Mouse (Mus musculus): ENCODE results near the gene Ccdc124. TPM values are rescaled to one million over a fixed set of nuclear protein-coding genes. Genes with fewer than 3 reads are reported as not detected.

The Ccdc124 gene
- polyA plus RNA-seq, 1 experiment from 2014 or later, result 173 TPM

DNA sequence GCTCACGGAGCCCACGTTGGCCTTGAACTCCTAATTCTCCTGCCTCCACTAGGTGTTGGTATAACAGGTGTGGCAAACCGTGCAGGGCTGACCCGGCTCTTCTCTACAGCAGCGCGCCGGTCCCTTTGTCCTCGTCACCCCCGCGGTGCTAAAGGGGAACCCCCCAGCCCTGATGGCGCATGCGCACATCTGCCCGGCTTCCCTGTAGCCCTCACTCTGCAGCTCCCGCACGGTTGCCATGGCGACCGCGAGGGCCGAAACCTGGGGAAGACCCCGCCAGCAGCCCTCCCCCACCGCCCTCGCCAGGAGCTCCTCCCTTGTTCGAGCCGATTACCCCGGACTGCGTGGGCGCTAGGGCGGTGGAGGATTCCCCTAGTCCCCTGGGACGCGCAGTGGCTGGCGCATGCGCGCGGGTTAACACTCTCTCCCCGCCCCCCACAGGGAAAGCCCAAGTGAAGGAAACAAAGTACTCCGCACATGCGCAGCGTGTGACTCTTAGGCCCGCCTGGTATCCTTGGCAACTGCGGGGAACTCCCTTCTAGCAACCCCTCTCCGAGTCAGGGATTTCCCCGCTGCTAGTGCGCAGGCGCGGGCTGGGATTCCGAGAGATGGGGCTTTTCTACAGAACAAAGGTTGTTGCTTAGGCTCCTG is 8.3 kb downstream of the Ccdc124 start:
- peak overlapping the region; percentile 95 for H3K27ac ChIP-seq
- no peaks in the 10 kb centered on the region for H3K27me3 ChIP-seq (replicated peaks)
- peak; percentile 84 for ATAC-seq (replicated peaks)
- H3K9me3 ChIP-seq, result no peaks in the 10 kb centered on the region
- H3K4me3 ChIP-seq, result peak overlapping the region; percentile 56
- H3K9ac ChIP-seq, result peak overlapping the region; percentile 65
- no peaks in the 10 kb centered on the region for H3K36me3 ChIP-seq (replicated peaks)
- H3K4me2 ChIP-seq, result peak overlapping the region; percentile 95
- under 1% methylated on average over 46 of the region's 46 CpGs for WGBS
- H3K4me1 ChIP-seq, result peaks cover 75% of the 10 kb centered on the region

DNA sequence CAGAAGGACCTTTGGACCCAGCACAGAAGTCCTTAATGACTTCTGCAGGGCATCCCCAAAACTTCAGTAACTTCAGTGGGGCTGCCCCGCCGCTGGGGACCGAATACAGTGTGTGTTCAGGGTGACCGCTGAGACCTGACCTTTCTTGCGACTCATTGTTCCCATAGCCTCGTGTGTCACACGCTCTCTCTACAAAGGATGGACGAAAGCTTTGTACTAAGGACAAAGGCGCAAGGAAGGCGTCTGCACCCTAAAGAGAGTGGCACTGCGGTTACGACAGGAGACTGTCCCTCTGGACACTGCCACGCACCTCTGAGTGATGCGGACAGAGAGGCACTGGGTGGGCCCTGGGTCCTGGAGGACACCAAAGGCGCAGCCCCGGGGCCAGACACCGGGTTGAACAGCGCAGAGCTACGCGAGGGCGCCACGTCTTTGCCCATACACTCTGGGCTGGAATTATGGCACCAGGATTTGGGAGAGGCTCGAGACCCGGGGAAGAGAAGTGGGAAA is 9.0 kb downstream of the Ccdc124 start:
- H3K4me1 ChIP-seq, result peaks cover 73% of the 10 kb centered on the region
- H3K4me3 ChIP-seq, result peak overlapping the region; percentile 56
- peak overlapping the region; percentile 95 for H3K27ac ChIP-seq
- no peaks in the 10 kb centered on the region for H3K36me3 ChIP-seq (replicated peaks)
- peak overlapping the region; percentile 65 for H3K9ac ChIP-seq
- no peaks in the 10 kb centered on the region for H3K9me3 ChIP-seq
- WGBS, result under 1% methylated on average over 24 of the region's 24 CpGs
- H3K4me2 ChIP-seq, result peak overlapping the region; percentile 95
- peak; percentile 32 for ATAC-seq (replicated peaks)
- H3K27me3 ChIP-seq (replicated peaks), result no peaks in the 10 kb centered on the region

DNA sequence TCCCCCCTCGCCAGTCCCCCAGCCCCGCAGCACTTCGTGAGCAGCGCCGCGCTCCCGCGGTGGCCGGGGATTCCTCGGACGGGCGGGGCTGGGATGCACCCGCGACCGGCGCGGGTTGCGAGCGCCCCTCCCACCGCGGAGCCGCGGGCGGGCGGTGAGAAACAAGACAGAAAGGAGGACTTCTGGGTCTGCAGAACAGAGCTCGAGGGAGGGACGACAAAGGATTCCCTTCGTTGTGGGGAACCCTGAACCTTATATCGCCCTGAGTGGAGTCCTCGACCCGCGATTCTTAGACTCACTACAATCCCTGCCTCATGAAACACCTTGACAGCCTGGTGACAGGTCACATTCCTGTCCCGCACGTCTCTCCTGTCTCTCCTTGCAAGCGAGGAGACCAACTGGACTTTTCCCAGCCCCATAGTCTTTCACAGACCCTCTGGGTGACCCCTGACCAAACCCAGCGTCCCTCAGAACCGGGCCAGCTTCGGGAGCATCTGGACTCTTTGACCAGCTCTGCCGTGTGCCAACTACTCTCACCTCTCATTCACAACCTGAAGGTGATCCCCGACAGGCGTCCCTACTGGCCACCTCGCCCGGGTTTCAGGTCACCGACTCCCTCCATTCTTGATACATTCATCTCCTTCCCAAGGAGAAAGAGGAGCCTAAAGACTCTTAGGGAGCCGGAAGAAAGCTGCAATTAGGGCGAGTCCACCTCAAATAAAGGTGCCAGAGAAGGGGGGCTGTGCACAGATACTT is 9.6 kb downstream of the Ccdc124 start:
- Histone ChIP-seq H3K27me3 (replicated peaks) (no peaks in the 10 kb centered on the region), H3K4me1 (peaks cover 67% of the 10 kb centered on the region), H3K36me3 (replicated peaks) (no peaks in the 10 kb centered on the region), H3K9ac (peak overlapping the region; percentile 65), H3K9me3 (no peaks in the 10 kb centered on the region), H3K4me3 (peak overlapping the region; percentile 56), H3K4me2 (peak overlapping the region; percentile 95), H3K27ac (peak overlapping the region; percentile 95)
- WGBS, result 2% methylated on average over 46 of the region's 46 CpGs
- ATAC-seq (replicated peaks), result no peak

DNA sequence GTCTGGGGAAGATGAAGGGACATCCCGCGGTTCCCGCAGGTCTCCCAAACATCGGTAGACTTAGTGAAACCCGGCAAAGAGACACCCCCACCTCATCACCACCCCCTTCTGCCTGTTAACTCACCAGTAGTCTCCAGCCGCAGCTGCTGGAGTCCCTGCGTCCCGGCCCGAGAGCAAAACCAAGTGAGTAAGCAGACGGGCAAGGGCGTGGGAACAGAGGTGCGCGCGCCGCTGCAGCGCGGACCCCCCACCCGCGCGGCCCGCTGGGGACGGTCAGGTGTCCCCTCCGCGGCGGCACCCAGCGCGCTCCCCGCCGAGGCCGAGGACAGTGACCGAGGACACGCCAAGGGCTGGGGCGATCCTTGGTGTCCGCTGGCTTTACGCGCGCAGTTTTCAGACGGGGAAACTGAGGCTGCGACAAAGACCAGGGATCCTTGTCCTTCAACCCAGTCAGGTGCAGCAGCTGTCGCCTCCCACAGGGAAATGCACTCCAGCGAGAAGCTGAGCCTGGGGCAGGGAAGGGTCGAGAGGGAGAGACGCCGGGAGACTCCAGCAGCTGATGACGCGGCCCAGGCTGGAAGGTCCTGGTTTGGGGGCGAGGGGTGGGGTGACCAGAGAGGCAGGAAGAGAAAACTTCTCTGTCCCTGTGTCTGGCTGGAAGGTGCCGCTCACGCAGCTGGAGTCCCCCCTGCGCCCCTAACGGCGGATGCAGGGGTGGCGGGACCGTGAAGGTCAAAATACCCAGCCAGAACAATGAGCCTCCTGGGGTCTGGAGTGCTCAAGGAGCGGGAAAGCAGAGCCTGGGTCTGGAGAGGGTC is 10.7 kb downstream of the Ccdc124 start, which contains the start of gene Kcnn1:
TSS of gene Kcnn1 (minus strand) at position 435 of the 818 bp plus-strand sequence.
- H3K36me3 ChIP-seq (replicated peaks), result no peaks in the 10 kb centered on the region
- WGBS, result under 1% methylated on average over 55 of the region's 55 CpGs
- peak within 1 kb of the TSS; percentile 95 for H3K27ac ChIP-seq
- H3K27me3 ChIP-seq (replicated peaks), result no peaks in the 10 kb centered on the region
- H3K9me3 ChIP-seq, result no peaks in the 10 kb centered on the region
- H3K4me2 ChIP-seq, result peak within 1 kb of the TSS; percentile 95
- H3K4me1 ChIP-seq, result peaks cover 63% of the 10 kb centered on the region
- no peak for ATAC-seq (replicated peaks)
- peak within 1 kb of the TSS; percentile 65 for H3K9ac ChIP-seq
- H3K4me3 ChIP-seq, result peak within 1 kb of the TSS; percentile 56

DNA sequence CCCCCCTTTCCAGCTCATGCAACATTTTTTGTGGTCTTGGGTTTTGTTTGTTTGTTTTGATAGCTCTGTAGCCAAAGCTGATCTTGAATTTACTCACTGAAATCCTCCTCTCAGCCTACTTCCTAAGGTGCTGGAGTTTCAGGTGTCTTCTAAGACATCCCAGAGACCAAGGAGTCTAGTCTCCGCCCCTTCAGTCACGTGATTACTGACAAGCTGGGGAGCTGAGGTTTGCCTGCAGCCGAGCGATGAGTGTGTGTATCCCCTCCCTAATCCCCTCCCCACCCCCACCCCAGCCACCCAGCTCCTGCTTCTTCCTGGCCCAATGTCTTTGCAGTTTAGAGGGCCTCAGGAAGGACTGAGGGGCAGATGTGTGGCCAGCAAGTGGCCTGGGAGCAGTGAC is 16.2 kb downstream of the Ccdc124 start:
- Histone ChIP-seq H3K4me3 (peak overlapping the region; percentile 50; the same call in 1 of the 2 replicates), H3K4me2 (peak overlapping the region; percentile 87), H3K9me3 (no peaks in the 10 kb centered on the region), H3K9ac (no peak overlapping the region), H3K4me1 (peaks cover 44% of the 10 kb centered on the region), H3K27me3 (replicated peaks) (no peaks in the 10 kb centered on the region), H3K36me3 (replicated peaks) (no peaks in the 10 kb centered on the region), H3K27ac (peak overlapping the region; percentile 45; the same call in 1 of the 2 replicates)
- 13% methylated on average over 4 of the region's 4 CpGs for WGBS
- ATAC-seq (replicated peaks), result peak; percentile 19; the same call in 1 of the 2 replicates

DNA sequence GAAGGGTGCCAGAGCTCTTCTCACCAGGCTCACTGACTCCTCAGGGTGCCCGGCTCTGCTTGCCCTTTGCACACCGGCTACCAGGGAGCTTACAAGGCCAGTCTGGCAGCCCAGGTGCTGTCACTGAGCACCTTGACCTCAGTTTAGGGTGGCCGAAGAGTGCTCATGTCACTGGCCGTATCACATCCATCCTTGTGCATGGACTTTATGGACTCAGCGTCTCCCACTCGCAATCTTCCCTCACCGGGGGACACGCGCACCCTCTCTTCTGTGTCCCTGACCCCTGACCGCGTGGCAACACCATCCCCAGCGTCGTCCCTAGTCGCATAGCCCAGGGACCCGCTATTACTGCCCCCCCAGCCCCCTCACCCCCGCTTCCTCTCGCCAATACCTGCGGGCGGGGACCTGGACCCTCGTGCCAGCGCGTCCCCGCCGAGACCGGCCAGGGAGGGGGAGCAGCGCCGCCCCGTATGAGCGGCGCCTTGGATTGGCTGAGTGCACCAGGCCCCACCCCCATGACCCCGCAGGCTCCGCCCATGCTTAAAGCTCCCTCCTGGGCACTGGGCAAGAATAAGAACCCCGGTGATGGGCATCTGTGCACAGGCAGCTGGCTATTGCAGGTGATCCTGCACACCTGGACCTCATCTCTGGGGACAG is 17.1 kb downstream of the Ccdc124 start:
- peak; percentile 75 for ATAC-seq (replicated peaks)
- H3K27ac ChIP-seq, result no peak overlapping the region

DNA sequence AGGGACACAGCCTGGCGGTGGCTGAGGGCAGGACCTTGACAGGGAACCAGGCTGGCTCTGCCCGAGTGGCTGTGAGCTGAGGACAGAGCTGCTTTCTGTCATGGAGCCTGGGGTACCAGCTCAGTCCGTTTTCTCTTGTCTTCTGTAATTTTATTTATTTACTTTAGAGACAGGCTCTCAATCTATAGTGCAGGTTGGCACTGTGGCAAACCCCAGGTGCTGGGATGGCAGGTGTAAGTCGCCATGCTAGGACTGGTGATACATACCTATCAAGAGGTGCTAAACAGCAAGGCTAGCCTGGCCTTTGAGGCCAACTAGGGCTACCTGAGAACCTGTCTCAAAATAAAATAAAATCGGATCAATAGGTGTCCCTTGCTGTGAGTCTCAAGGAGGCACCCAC is 17.7 kb downstream of the Ccdc124 start:
- WGBS, result 68% methylated on average over 5 of the region's 5 CpGs
- H3K9me3 ChIP-seq, result no peaks in the 10 kb centered on the region
- H3K4me2 ChIP-seq, result peak overlapping the region; percentile 87
- no peak for ATAC-seq (replicated peaks)
- no peak overlapping the region for H3K4me3 ChIP-seq
- H3K9ac ChIP-seq, result no peak overlapping the region; the same call in 1 of the 2 replicates
- no peaks in the 10 kb centered on the region for H3K27me3 ChIP-seq (replicated peaks)
- H3K27ac ChIP-seq, result no peak overlapping the region
- H3K36me3 ChIP-seq (replicated peaks), result no peaks in the 10 kb centered on the region
- peaks cover 31% of the 10 kb centered on the region for H3K4me1 ChIP-seq

More for the DNA sequence above, 17.1 kb downstream of the Ccdc124 start:
- Histone ChIP-seq H3K4me1 (peaks cover 36% of the 10 kb centered on the region), H3K4me3 (peak overlapping the region; percentile 50), H3K27me3 (replicated peaks) (no peaks in the 10 kb centered on the region), H3K9me3 (no peaks in the 10 kb centered on the region), H3K9ac (peak overlapping the region; percentile 62), H3K36me3 (replicated peaks) (no peaks in the 10 kb centered on the region), H3K4me2 (peak overlapping the region; percentile 87)
- WGBS, result 6% methylated on average over 33 of the region's 33 CpGs

DNA sequence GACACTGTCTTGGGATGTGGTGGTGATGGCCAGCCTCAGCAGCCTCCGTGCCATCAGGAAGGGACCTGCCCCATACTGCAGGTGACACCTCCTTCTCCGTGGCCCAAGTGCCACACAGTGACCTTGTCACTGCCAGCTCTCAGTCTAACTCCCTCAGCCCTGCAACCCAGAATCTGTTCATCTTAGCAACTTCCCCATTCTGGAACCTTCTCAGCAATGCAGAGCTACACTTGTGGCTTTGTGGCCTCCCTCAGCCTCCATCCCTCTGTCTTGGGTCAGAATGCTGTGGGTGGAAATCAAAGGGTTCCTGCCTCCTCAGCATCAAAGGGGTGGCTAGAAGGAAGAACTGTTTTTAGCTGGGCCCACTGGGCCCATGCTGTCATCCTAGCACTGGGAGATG is 19.9 kb downstream of the Ccdc124 start:
- no peaks in the 10 kb centered on the region for H3K36me3 ChIP-seq (replicated peaks)
- 90% methylated on average over 2 of the region's 2 CpGs for WGBS

DNA sequence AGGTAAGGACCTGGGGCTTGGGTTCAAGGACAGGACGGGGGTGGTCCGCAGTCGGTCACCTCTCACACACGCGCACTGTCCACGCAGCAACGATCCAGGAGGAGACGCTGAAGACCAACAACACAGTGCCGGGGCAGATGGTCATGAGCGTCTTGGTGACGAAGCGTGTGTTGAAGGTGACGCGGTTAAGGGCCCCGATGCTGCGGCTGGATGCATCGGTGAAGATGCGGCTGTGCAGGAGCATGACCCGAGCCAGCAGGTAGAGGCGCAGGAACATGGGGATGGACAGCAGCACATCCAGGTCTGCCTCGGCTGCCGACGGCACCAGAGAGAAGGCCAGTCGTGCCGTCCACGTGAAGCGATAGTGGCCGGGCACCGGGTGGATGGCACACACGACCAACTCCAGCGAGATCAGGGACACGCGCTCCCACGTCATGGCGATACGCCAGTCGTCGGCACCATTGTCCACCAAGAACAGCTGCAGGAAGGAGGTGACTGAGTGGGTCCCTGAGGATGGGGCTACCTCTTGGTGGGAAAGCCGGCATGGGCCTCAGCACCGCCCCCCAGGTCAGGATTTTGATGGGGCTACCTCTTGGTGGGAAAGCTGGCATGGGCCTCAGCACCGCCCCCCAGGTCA is 21.0 kb downstream of the Ccdc124 start:
- H3K27me3 ChIP-seq (replicated peaks), result no peaks in the 10 kb centered on the region
- ATAC-seq (replicated peaks), result no peak
- H3K27ac ChIP-seq, result no peak overlapping the region
- WGBS, result 92% methylated on average over 41 of the region's 41 CpGs
- H3K9ac ChIP-seq, result no peak overlapping the region
- no peak overlapping the region for H3K4me3 ChIP-seq
- H3K36me3 ChIP-seq (replicated peaks), result no peaks in the 10 kb centered on the region
- no peaks in the 10 kb centered on the region for H3K9me3 ChIP-seq
- H3K4me1 ChIP-seq, result peaks cover 20% of the 10 kb centered on the region
- no peak overlapping the region for H3K4me2 ChIP-seq

More for the DNA sequence above, 19.9 kb downstream of the Ccdc124 start:
- Histone ChIP-seq H3K9ac (no peak overlapping the region), H3K4me1 (peaks cover 28% of the 10 kb centered on the region), H3K9me3 (no peaks in the 10 kb centered on the region), H3K27me3 (replicated peaks) (no peaks in the 10 kb centered on the region), H3K27ac (no peak overlapping the region), H3K4me3 (no peak overlapping the region), H3K4me2 (no peak overlapping the region)
- no peak for ATAC-seq (replicated peaks)

DNA sequence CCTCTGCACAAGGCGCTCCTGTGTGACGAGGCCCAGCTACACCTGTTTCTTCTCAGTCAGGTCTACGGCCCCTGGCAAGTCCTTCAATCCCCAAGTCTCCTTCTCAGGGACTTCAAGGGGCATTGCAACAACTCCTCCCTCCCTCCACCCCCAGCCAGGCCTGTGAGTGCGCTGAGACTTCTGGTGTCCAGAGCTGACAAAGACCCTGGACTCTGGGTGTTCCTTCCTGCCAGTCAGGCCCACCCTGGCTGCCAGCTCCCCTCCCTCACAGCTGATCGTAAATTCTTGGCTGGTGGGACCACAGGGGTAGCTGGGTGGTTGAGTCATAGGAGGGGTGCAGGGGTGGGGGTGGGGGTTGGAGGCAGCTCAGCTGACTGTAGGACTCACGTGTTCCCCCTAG is 21.9 kb downstream of the Ccdc124 start:
- Histone ChIP-seq H3K4me1 (peaks cover 12% of the 10 kb centered on the region), H3K27me3 (replicated peaks) (no peaks in the 10 kb centered on the region), H3K27ac (no peak overlapping the region), H3K9me3 (no peaks in the 10 kb centered on the region), H3K4me3 (no peak overlapping the region), H3K9ac (no peak overlapping the region), H3K4me2 (no peak overlapping the region), H3K36me3 (replicated peaks) (no peaks in the 10 kb centered on the region)
- no peak for ATAC-seq (replicated peaks)
- WGBS, result 65% methylated on average over 6 of the region's 6 CpGs

DNA sequence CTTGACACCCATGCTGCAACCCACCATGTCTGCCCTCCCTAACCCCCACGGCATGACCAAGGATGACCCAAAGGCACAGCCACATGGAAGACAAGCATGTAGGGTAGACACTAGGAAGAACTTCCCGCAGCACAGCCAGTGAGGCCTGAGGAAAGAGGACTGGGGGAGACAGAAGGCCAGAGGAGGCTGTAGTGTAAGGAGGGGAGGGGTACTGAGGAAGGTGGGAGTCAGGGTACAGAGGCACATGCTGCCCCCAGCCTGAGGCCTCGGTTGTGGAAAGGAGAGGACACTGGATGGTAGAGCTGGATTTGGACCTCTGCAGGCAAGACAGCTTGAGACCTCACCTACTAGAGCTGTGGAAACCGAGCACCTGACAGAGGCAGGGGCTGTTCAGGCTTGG is 22.8 kb downstream of the Ccdc124 start:
- no peaks in the 10 kb centered on the region for H3K9me3 ChIP-seq

More for the DNA sequence above, 22.8 kb downstream of the Ccdc124 start:
- Histone ChIP-seq H3K9ac (no peak overlapping the region), H3K4me2 (no peak overlapping the region), H3K36me3 (replicated peaks) (no peaks in the 10 kb centered on the region), H3K4me3 (no peak overlapping the region), H3K27ac (no peak overlapping the region), H3K27me3 (replicated peaks) (no peaks in the 10 kb centered on the region), H3K4me1 (peaks cover 3% of the 10 kb centered on the region; the same call in 1 of the 2 replicates)
- ATAC-seq (replicated peaks), result no peak
- 84% methylated on average over 4 of the region's 4 CpGs for WGBS
